Mouse (Mus musculus) left cerebral cortex, adult 6 months (tissue): ENCODE results near the gene Gm11032. TPM values are rescaled to one million over a fixed set of nuclear protein-coding genes. Genes with fewer than 3 reads are reported as not detected.

ENCODE experiments used
- long read RNA-seq, 2 experiments: library from polyadenylated mRNA; unstranded; transcript quantifications; one replicate each; pipeline ENCODE4 v2.0.0; 2019 to 2020
- polyA plus RNA-seq: library from polyadenylated mRNA; unstranded; fragments of <200 nt; fragmentation: Nextera tagmentation; gene quantifications from 2 replicates; pipeline ENCODE4 v1.2.3, GENCODE M21; 2021

Gene Gm11032
- polyA plus RNA-seq: not detected in 2 replicates
- long read RNA-seq, experiment 1: 0 reads
- long read RNA-seq, experiment 2: 0 reads

DNA sequence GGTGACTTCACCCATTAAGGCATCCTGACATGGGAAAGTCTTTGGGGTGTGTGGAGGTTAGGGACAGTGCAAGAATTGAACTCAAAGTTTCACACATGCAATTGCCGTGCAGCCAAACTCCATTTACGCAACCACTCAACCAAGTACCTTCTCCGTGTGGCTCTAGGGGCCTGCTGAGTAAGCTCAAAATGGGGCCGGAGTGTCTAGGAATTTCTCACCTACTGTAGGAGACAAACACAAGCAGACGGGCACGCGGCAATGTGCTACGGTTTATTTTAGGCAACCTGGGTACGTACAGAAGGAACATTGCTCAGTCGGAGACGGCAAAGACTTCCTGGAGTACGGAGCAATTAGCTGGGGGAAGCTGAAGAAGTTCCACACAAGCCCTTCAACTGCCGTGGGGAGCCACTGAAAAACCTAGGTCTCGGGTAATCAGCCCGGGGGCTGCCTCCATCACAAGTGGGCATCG lies at the start of gene Gm11032:
Gm11032 (plus strand) TSS at position 51 of the 469 bp plus-strand sequence.

DNA sequence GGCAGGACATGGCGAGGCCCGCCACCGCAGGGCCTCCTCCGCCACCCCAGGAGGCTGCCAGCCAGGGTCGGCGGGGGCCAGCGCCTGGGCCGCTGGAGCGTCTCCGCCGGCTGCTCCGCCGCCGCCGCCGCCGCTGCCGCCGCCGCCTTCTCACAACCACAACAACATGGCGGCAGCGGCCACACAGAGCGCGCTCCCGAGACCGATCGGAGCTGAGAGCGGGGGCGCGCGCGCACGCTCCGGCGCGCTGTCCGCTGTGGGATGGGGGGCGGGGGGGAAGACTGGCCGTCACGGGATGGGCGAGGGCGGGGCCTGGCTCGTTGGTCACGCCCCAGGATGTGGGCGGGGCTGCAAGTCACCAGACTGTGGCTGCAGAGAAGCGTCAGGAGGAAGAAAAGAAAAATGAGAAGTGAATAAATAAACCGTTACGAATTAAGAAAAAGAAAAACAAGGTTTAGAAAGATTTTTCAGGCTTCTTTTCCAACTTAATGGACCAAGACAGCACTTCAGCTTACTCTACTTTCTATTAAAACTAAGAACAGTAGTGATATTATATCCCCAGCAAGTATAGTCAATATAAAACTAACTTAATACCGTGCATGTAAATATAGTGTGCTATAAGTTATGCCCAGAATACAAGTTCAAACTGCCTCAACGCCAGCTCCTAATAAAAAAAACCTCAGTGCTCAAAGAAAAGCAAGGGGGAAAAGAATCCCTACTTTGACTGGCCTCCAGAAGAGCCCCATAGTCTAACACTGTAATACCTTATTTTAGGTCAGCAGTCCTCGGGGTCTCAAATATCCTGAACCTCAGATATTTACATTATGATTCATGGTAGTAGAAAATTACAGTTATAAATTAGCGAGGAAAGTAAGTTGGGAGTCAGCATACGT lies 25.0 kb upstream of the Gm11032 start, which contains the start of gene Mtmr3:
Mtmr3 (minus strand) TSS at position 256 of the 893 bp plus-strand sequence.

DNA sequence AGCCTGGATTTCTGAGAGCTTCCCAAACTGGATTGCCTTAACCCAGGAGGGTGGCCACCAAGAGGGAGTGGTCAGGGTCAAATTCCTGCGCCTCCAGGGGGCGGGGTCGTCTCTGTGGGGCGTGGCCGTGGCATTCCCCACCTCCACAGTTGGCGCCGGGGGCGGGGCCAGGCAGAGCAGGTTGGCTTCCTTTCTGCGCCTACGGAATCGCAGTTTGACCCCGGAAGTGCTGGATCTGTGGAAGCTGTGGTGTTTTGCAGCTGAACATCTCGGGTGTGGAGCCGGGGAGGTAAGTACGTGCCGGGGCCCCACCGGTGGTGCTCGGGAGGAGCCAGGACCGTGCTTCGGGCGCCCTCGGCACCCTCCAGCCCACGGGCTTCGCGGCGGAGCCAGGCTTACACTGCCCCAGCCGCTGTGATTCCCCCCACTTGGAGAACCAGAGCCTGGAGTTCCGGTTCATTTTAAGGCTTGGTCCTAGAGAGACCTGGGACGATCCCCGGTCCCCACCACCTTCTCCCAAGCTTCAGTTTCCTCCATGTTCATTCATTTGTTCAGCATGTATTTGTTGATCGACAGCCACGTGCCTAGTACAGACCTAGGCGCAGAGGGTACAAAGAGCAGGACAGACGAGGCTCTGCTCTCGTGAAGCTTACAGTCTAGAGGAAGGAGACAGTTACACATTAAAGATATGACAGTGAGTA lies 17.8 kb downstream of the Gm11032 start, which contains the start of gene Ascc2:
Ascc2 (plus strand) TSS at position 214 of the 701 bp plus-strand sequence.

Other genes starting within 250 kb of the Gm11032 start
- 0.08 TPM in 1 of 2 replicates, not detected in the other for gene Hormad2, start 179.0 kb upstream of the Gm11032 start, polyA plus RNA-seq
- 9.4 and 19.7 TPM in 2 replicates for gene Mtmr3, start 25.2 kb upstream of the Gm11032 start, polyA plus RNA-seq
- gene Ascc2, start 17.7 kb downstream of the Gm11032 start, polyA plus RNA-seq: 5.9 and 6.4 TPM in 2 replicates
- 1,504 and 1,601 TPM in 2 replicates for gene Uqcr10, start 84.3 kb downstream of the Gm11032 start, polyA plus RNA-seq
- gene Zmat5, start 84.6 kb downstream of the Gm11032 start, polyA plus RNA-seq: 70.5 and 71.0 TPM in 2 replicates
- gene Cabp7, start 126.7 kb downstream of the Gm11032 start, polyA plus RNA-seq: 5.8 and 8.6 TPM in 2 replicates
- gene Nf2, start 229.5 kb downstream of the Gm11032 start, polyA plus RNA-seq: 13.8 and 16.3 TPM in 2 replicates